Mouse (Mus musculus): ENCODE measurements around the gene Nfkbid.

- TF ChIP-seq POLR2A (IDR thresholded peaks at IDR 0.05; ENCODE audit: control insufficient read depth, low read depth, low read length) (no peak), CTCF (IDR thresholded peaks at IDR 0.05; ENCODE audit: control insufficient read depth, insufficient read depth, insufficient replicate concordance, low read depth, low read length) (no peak)
Observed at GRCm38 (mm10) chr7:30453766-30454165, 32.2 kb downstream of the Nfkbid start.

Measured in testis, adult 2 months (tissue).